Mouse (Mus musculus) midbrain, embryonic 16.5 days (tissue): ENCODE measurements around the gene Nr1h2. TPM values are rescaled to one million over a fixed set of nuclear protein-coding genes. Genes with fewer than 3 reads are reported as not detected.

ENCODE experiments used
- ATAC-seq: fragments of 200-750 bp; cut with Nextera tagmentation; 2 replicates; pipeline ENCODE4 v1.8.0; 2017; ENCODE audit warnings: moderate TSS enrichment
- H3K27ac ChIP-seq: fragments of 300-500 bp; sonication (generic); 2 replicates; pipeline ENCODE4 v1.5.1; 2014; ENCODE audit warnings: mild to moderate bottlenecking, low read length, mixed read lengths
- H3K27me3 ChIP-seq: fragments of 300-500 bp; sonication (generic); 2 replicates; pipeline ENCODE4 v1.6.1; 2014; ENCODE audit warnings: low read depth, low read length, mixed read lengths; ENCODE audit not compliant: control insufficient read depth, insufficient read depth
- H3K36me3 ChIP-seq: fragments of 300-500 bp; sonication (generic); 2 replicates; pipeline ENCODE4 v1.6.1; 2014; ENCODE audit warnings: mild to moderate bottlenecking, low read length, moderate library complexity, mixed read lengths; ENCODE audit not compliant: control insufficient read depth, insufficient read depth
- H3K4me1 ChIP-seq: fragments of 300-500 bp; sonication (generic); 2 replicates; pipeline ENCODE4 v1.6.1; 2014; ENCODE audit warnings: mild to moderate bottlenecking, low read length, mixed read lengths; ENCODE audit not compliant: control insufficient read depth, insufficient read depth
- H3K4me2 ChIP-seq: fragments of 300-500 bp; sonication (generic); 2 replicates; pipeline ENCODE4 v1.6.1; 2014; ENCODE audit warnings: mild to moderate bottlenecking, low read length, mixed read lengths
- H3K4me3 ChIP-seq: fragments of 300-500 bp; sonication (generic); 2 replicates; pipeline ENCODE4 v1.5.1; 2014; ENCODE audit warnings: low read depth, mild to moderate bottlenecking, low read length, moderate library complexity, mixed read lengths
- H3K9ac ChIP-seq: fragments of 300-500 bp; sonication (generic); 2 replicates; pipeline ENCODE4 v1.6.1; 2014; ENCODE audit warnings: low read depth, low read length, mixed read lengths
- H3K9me3 ChIP-seq: fragments of 300-500 bp; sonication (generic); replicated peaks from 2 replicates; pipeline ENCODE4 v1.6.1; 2014; ENCODE audit warnings: mild to moderate bottlenecking, low read length, mixed read lengths; ENCODE audit not compliant: control insufficient read depth, poor library complexity, severe bottlenecking
- WGBS: fragments of 180-500 bp; shearing (Covaris S2); extraction: QIAGEN DNeasy Blood & Tissue Kit; methylation state at CpG from one replicate; pipeline ENCODE4 v1.1.7; 2014; 5-methylcytosine and 5-hydroxymethylcytosine counted together
- polyA plus RNA-seq: library from polyadenylated mRNA; unstranded; fragments of >200 nt; fragmentation: Nextera tagmentation; extraction: Ambion mirVana; gene quantifications from 2 replicates; pipeline ENCODE4 v1.2.1, GENCODE M21; 2015

Nr1h2 gene
- polyA plus RNA-seq, 1 experiment from 2014 or later: 58.1 TPM

DNA sequence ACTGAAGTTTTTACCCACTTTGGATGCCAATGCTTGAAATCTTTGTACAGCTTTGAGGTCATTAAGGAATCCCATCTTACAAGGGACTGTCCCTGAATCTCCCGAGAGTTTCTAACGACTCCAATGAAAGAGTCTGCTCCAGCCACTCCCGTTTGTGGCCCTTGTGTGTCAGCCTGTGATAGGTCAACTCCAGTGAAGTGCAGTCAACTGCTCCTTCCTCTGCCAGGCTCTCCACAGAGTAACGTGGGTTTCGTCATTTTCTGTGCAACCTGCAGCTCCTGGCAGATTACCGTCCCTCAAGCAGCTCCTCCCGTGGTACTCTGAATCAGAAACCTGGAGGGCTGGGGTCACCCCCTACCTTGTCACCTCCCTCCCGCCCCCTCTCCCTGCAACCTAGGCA is 9.5 kb upstream of the Nr1h2 start:
- no peak overlapping the region for H3K27ac ChIP-seq
- H3K9me3 ChIP-seq: no peaks in the 10 kb centered on the region
- H3K4me3 ChIP-seq: no peak overlapping the region
- H3K4me2 ChIP-seq: no peak overlapping the region
- no peaks in the 10 kb centered on the region for H3K36me3 ChIP-seq
- no peaks in the 10 kb centered on the region for H3K27me3 ChIP-seq
- no peak overlapping the region for H3K9ac ChIP-seq
- 57% methylated on average over 8 of the region's 8 CpGs for WGBS
- ATAC-seq: no peak
- no peaks in the 10 kb centered on the region for H3K4me1 ChIP-seq

DNA sequence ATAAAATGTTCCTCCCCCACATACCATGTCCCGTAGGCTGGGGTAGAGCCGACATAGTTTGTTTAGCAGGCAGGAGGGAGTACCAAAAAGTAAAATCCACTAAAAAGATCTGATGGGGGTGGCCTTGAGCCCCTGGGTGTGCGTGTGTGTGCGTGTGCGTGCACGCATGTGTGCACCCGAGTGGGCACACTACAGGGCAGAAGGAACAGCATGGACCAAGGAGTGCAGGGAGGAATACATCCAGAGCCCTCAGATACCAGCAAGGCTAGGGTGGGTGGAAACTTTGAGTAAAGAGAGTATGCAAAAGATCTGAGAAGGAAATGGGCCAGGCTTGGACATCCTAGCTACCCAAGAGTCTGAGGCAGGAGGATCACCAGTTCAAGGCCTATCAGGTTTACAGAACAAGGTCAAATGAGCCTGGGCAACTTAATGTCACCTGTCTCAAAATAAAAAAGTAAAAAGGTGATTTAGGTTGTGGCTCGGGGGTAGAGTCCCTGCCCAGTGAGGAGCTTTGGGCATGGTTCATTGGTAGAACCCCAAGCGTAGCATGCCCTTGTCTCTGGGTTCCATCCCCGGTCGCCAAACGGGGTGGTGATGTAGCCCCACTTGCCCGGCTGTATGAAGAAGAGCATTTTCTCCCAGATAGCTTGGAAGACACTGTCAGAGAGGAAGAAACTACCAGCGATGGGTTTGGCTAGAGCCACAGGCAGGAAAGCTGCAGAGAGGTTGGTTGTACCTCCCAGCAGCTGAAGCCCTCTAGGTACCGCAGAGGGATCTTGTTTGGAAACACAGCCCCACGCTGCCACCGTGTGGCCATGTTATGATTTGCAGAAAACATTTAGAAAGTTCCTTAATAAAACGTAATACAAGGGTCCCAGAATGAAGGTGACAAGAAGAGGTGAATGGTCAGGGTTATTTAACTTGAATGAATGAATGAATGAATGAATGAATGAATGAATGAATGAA is 7.0 kb upstream of the Nr1h2 start:
- H3K27me3 ChIP-seq: peaks cover 6% of the 10 kb centered on the region; the same call in 1 of the 2 replicates
- no peak overlapping the region for H3K4me3 ChIP-seq
- 52% methylated on average over 18 of the region's 18 CpGs for WGBS
- ATAC-seq: peak; percentile 80; the same call in 1 of the 2 replicates
- H3K36me3 ChIP-seq: no peaks in the 10 kb centered on the region
- H3K27ac ChIP-seq: no peak overlapping the region
- no peaks in the 10 kb centered on the region for H3K9me3 ChIP-seq
- no peak overlapping the region for H3K4me2 ChIP-seq
- no peaks in the 10 kb centered on the region for H3K4me1 ChIP-seq
- no peak overlapping the region for H3K9ac ChIP-seq

DNA sequence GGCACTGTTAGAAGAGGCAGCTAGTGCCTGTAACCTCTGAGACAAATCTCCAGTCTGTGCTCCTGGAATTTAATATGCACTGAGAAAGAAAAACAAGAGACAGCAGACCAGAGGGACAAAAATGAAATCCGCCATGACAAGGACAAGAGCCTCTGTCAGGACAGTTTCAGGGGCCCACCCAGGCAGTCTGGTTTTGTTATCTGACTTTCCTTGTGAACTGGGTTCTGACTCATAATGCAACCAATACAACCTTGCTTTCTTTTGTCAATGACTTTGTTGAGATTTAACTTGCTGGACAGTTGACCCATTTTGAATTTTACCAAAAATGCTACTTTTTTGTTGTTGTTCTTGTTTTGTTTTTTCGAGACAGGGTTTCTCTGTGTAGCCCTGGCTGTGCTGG is 3.9 kb upstream of the Nr1h2 start:
- Histone ChIP-seq H3K27ac (no peak overlapping the region), H3K4me3 (no peak overlapping the region), H3K4me1 (peaks cover 11% of the 10 kb centered on the region), H3K9ac (0 out of 2 replicates have a peak overlapping the region, but pooled peaks have one; percentile 7), H3K4me2 (no peak overlapping the region), H3K36me3 (no peaks in the 10 kb centered on the region), H3K27me3 (peaks cover 6% of the 10 kb centered on the region; the same call in 1 of the 2 replicates), H3K9me3 (no peaks in the 10 kb centered on the region)
- 71% methylated on average over 2 of the region's 2 CpGs for WGBS
- no peak for ATAC-seq

DNA sequence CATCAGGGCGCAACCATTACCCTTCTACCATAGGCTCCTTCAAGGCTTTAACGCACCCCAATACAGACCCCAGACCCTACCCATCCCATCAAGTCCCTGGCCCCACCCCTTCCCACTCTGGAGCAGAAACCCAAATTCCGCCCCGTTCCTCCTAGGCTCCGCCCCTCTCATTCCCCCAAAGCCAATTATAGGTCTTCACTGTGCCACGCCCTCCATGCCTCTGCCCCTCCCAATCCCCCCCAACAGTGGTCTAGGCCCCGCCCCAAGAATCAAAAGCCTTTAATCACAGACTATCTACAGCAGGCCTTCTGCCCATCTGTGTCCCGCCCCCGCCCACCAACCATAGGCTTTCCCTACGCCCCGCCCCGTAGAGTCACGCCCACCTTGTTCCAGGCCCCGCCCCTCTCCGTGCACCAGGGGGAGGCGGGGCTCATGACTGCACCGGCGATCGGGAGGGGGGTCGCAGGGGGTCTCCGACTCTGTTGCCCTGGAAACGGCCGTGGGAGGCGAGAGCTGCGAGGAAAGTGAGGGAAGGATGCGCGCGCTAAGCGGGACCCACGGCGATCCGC is 471 bp downstream of the Nr1h2 start:
- peak; percentile 74 for ATAC-seq
- 2% methylated on average over 27 of the region's 32 CpGs for WGBS
- H3K9ac ChIP-seq: peak overlapping the region; percentile 55
- H3K27ac ChIP-seq: peak overlapping the region; percentile 85
- H3K36me3 ChIP-seq: peaks cover 4% of the 10 kb centered on the region; the same call in 1 of the 2 replicates
- peaks cover 14% of the 10 kb centered on the region for H3K4me1 ChIP-seq
- H3K4me2 ChIP-seq: peak overlapping the region; percentile 90
- peaks cover 6% of the 10 kb centered on the region; the same call in 1 of the 2 replicates for H3K27me3 ChIP-seq
- peak overlapping the region; percentile 82 for H3K4me3 ChIP-seq
- no peaks in the 10 kb centered on the region for H3K9me3 ChIP-seq

DNA sequence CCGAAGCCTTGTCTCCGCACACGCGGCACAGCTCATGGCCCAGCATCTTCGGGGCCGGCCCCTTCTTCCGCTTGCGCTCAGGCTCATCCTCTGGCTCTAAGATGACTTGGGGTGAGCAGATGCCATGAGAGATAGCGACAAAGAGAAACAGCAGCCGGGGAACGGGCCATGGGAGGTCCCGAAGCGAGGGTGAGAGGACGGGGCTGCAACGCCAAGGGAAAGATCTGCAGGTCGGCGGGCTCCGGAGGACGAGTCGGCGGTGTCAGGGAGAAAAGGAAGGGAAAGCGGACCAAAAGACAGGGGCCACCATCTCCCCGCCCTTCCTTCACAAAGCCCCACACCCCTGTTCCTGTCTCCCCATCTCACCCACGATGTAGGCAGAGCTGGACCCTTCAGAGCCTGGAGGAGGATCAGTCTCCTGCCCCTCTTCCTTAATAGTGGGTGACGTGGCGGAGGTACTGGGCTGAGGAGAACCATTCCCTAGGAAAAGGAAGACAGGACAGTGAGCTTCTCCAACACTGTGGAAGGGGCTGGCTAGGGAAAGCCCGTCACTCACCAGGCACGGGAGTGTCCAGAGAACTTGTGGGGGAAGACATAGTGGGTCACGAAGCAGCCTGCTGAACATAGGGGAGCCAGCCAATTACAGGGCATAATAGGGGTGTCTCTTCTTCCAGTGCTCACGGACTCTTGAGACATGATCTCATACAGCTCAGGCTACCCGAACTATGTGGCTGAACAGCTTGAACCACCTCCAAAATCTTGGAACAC is 1.4 kb downstream of the Nr1h2 start:
- peaks cover 4% of the 10 kb centered on the region; the same call in 1 of the 2 replicates for H3K36me3 ChIP-seq
- WGBS: 88% methylated on average over 31 of the region's 31 CpGs
- H3K27ac ChIP-seq: no peak overlapping the region
- H3K27me3 ChIP-seq: peaks cover 3% of the 10 kb centered on the region; the same call in 1 of the 2 replicates
- H3K9me3 ChIP-seq: no peaks in the 10 kb centered on the region
- ATAC-seq: 0 out of 2 replicates have a peak, but pooled peaks have one; percentile 3
- peak overlapping the region; percentile 82; the same call in 1 of the 2 replicates for H3K4me3 ChIP-seq
- H3K4me1 ChIP-seq: peaks cover 23% of the 10 kb centered on the region
- peak overlapping the region; percentile 90 for H3K4me2 ChIP-seq
- H3K9ac ChIP-seq: no peak overlapping the region

DNA sequence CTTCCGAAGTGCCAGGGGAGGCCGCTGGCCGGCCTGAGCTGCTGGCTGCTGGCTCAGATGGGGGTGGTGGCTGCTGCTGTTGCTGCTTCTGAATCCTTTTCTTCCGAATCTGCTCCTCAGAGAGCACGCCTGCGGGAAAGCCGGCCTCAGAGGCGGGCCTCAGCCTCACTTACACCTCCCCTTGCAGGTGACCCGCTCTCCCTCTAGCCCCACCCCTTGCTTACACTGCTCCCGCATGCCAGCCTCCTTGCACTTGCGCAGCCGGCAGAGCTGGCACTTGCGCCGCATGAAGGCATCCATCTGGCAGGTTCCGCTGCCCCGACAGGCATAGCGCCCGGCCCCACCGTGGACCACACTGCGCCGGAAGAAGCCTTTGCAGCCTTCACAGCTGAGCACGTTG is 2.0 kb downstream of the Nr1h2 start:
- no peak for ATAC-seq
- Histone ChIP-seq H3K36me3 (peaks cover 4% of the 10 kb centered on the region; the same call in 1 of the 2 replicates), H3K27ac (no peak overlapping the region), H3K4me2 (no peak overlapping the region), H3K4me1 (peaks cover 23% of the 10 kb centered on the region), H3K9ac (no peak overlapping the region), H3K9me3 (no peaks in the 10 kb centered on the region), H3K4me3 (no peak overlapping the region), H3K27me3 (no peaks in the 10 kb centered on the region)
- 81% methylated on average over 22 of the region's 22 CpGs for WGBS

DNA sequence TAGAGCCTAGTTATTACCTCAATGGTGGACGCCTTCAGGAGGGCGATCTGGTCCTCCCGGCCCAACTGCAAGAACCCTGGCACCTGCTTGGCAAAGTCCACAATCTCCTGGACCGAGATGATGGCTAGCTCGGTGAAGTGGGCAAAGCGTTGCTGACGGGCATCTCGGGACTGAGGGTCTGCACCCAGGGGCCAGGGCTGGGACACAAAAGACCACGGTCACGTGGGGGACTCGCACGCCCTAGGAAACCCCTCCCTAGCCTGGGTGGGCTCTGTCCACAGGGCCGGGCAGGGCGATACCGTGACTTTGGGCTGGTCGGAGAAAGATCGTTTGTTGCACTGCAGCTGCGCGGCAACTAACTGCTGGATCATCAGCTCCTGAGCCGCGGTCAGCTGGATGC is 2.5 kb downstream of the Nr1h2 start:
- Histone ChIP-seq H3K9ac (no peak overlapping the region), H3K36me3 (peaks cover 4% of the 10 kb centered on the region; the same call in 1 of the 2 replicates), H3K4me1 (peaks cover 23% of the 10 kb centered on the region), H3K9me3 (no peaks in the 10 kb centered on the region), H3K4me2 (no peak overlapping the region), H3K4me3 (no peak overlapping the region), H3K27ac (no peak overlapping the region), H3K27me3 (no peaks in the 10 kb centered on the region)
- WGBS: 93% methylated on average over 21 of the region's 21 CpGs
- ATAC-seq: no peak

DNA sequence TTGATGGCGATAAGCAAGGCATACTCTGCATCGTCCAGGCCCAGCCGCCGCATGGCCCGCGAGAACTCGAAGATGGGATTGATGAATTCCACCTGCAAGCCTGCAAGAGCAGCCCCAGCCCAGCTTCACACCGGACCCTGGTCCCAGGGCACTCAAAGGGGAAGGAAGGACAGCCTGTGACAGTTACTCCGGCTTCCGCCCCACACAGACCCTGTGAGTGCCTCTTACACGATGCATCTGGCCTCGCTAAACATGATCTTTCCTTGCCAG is 3.4 kb downstream of the Nr1h2 start:
- 96% methylated on average over 12 of the region's 12 CpGs for WGBS

More for the DNA sequence above, 3.4 kb downstream of the Nr1h2 start:
- Histone ChIP-seq H3K4me2 (no peak overlapping the region), H3K4me1 (peaks cover 23% of the 10 kb centered on the region), H3K27ac (no peak overlapping the region), H3K9ac (no peak overlapping the region), H3K4me3 (no peak overlapping the region), H3K27me3 (no peaks in the 10 kb centered on the region), H3K36me3 (peaks cover 4% of the 10 kb centered on the region; the same call in 1 of the 2 replicates), H3K9me3 (no peaks in the 10 kb centered on the region)
- ATAC-seq: no peak
